Mouse (Mus musculus): ENCODE measurements around the gene Dhx34.

- TF ChIP-seq CTCF (IDR thresholded peaks at IDR 0.05; ENCODE audit: control insufficient read depth, insufficient read depth, insufficient replicate concordance, low read depth, low read length) (no peak), POLR2A (IDR thresholded peaks at IDR 0.05; ENCODE audit: control insufficient read depth, low read depth, low read length) (no peak)
Measured at GRCm38 (mm10) chr7:16197166-16197565, 24.7 kb downstream of the Dhx34 start.

Data from testis, adult 2 months (tissue).